Mouse (Mus musculus) gastrocnemius, postnatal 14 days (tissue): ENCODE measurements around the gene Iars. TPM values are rescaled to one million over a fixed set of nuclear protein-coding genes. Genes with fewer than 3 reads are reported as not detected.
"Not testable (repeated sequence)": the region's sequence is repeated elsewhere in the genome, so short reads cannot be mapped to it uniquely, and the experiment has no call there.

Experiments used
- DNase-seq: peaks from one replicate; pipeline ENCODE4 v3.0.0; 2021; ENCODE audit warnings: mixed read lengths
- intact Hi-C: fragments of 180-260 bp; cut with DNase I; formaldehyde crosslinking; loops from one replicate; pipeline ENCODE4 v1.15.1; 2025; ENCODE audit warnings: low total_unique reads
- total RNA-seq, 2 experiments: library from RNA; stranded (reverse); gene quantifications; 2 replicates each; pipeline ENCODE4 v1.2.3; 2021

Gene Iars
- total RNA-seq, 2 experiments from 2014 or later, result 72.5 to 78.5 TPM

- no peak for DNase-seq
- intact Hi-C loops, result no loop called here
These were observed 30.3 kb downstream of the Iars start for GRCm38 (mm10) chr13:49712047-49712721.

DNA sequence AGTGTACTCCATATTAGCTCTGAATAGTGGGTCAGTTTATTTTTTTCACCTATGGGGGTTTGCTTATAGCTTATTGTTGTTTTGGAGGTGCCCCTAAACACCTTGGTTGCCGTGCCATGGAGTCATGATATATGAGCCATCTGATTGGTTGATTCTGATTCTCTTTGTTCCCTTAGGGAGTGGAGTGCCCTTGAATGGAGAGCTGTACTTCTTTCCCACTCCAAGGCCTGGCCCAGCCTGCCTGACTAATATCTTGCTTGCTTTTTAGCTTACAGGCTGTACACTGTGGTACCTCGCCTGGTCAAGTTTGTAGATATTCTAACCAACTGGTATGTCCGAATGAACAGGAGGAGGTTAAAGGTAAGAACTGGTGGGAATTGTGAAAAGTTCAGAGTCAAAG lies 37.4 kb downstream of the Iars start:
- DNase-seq, result no peak
- intact Hi-C loops, result no loop called here

DNA sequence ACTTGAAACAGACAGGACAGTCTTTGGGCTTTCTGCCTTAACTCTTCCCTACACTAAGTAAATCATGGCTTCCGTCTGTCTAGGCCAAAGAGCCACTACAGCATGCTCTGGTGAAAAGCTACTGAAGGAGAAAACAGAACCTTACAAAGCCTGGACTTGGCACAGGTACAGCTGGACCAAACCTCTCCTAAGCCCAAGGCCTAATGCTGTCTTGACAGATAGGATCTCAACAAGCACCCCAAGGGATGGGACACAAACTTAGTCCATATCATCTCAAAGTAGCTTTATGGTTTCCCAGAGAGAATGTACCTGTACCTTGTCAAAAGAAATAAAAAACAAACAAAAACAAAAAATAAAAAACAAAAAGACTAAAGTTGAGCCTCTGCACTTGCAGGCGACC lies 54.5 kb downstream of the Iars start:
- DNase-seq, result no peak
- intact Hi-C loops, result no loop called here

DNA sequence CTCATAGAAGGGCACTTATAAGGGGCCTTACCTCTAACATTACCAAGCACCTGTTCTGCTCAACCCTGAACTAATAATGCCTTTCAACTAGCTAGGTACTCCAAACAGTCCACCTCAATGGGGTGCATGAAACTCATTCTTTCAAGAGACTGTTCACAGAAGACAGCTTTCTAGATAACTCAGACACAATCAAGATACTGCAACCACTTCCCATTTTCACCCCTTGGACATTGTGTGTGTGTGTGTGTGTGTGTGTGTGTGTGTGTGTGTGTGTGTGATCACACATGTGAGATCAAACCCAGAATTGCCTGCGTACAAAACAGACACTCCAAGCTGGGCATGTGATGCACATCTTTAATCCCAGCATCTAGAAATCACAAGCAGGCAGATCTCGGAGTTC lies 56.1 kb downstream of the Iars start:
- intact Hi-C loops, result no loop called here
- DNase-seq, result no peak

DNA sequence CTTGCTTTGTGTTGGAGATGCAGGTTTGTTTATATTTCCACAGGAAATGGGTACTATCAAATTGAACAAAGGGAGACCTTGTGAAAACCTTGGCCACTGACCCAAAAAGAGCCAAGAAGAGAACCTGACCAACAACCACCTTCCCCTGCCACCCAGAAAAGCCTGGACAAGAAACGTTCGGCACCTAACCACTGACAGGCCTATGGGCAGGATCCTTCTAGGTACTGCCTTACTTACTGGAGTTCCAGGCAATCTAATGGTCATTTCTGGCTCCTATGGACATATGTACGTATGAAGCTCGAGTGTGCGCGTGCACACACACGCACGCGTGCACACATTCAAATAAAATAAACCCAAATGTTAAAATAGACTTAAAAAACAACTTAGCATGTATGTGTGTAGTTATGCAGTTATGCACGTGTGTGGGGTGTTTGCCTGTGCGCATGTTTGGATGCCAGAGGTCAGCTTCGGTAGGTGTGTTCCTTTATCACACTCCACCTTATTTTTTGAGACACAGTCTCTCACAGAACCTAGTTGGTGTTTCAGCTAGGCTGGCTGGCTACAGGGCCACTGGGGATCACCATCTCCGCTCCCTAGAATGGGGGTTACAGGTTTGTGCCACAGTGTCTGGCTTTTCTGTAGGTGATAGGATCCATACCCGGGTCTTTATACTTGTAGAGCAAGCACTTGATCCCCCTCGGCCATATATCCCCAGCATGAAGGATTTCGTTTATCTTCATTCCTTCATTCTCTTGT lies 59.6 kb downstream of the Iars start:
- intact Hi-C loops, result no loop called here
- DNase-seq, result no peak

DNA sequence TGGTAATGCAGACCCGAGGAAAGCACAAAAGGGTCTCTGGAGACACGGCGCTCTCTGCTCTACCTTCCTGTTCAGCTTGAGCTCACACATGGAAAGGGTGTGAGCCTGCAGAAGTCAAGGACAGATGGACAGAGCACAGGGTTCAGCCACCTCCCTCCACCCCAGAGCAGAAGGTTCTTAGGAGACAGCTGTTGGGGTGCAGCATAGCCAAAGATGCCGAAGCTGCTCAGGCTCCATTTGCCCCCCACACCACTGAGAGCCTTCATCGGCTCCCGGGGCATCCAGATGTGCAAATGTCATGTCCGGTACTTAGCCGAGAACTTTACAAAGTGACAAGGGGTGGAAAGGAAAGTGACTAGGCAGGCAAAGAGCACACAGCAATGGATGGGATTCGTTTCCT lies 74.7 kb downstream of the Iars start:
- intact Hi-C loops, result no loop called here
- no peak for DNase-seq

GRCm38 (mm10) chr13:49757966-49758365 lies 76.1 kb downstream of the Iars start:
- DNase-seq, result no peak
- intact Hi-C loops, result no loop called here

DNA sequence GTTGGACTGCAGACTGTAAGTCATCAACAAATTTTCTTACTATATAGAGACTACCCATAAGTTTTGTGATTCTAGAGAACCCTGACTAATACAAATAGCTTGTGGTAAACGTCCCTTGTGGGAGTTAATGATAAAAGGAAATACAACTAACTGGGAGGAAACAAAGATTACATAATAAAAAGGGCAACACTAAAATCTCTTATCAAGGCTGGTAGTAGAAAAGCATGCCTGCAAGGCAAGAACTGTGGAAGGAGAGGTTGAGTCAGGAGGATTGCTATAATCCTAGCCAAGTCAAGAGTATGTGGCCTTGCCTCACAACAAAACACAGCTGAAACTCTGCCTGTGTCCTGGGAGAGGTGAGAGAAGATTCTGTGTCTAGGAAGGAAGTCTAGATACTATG lies 78.8 kb downstream of the Iars start:
- no peak for DNase-seq
- intact Hi-C loops, result no loop called here

- no peak for DNase-seq
- intact Hi-C loops, result no loop called here
These were observed 80.3 kb downstream of the Iars start for GRCm38 (mm10) chr13:49762208-49762607.

GRCm38 (mm10) chr13:49765306-49765705 lies 83.4 kb downstream of the Iars start:
- DNase-seq, result no peak
- intact Hi-C loops, result no loop called here

DNA sequence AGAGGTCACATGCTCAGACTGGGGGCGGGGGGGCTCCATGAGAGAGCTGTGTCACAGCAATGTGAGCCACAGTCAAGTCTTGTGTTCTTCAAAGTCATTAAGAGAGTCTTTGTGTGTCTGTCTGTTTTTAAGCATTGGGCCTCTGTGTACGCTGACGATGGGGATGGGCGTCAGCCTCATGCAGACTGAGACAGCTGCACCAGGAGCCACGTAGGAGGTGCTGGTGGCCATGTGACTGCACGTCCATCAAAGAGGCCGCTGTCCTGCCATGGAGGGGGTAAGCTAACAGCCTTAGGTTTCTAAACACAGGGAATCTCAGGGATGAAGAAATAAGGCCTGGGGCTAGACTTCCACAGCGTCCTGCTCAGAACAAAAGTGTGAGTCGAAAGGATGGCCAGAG lies 84.4 kb downstream of the Iars start:
- no peak for DNase-seq
- intact Hi-C loops, result no loop called here

GRCm38 (mm10) chr13:49768048-49768447 lies 86.1 kb downstream of the Iars start:
- intact Hi-C loops, result no loop called here
- DNase-seq, result no peak

DNA sequence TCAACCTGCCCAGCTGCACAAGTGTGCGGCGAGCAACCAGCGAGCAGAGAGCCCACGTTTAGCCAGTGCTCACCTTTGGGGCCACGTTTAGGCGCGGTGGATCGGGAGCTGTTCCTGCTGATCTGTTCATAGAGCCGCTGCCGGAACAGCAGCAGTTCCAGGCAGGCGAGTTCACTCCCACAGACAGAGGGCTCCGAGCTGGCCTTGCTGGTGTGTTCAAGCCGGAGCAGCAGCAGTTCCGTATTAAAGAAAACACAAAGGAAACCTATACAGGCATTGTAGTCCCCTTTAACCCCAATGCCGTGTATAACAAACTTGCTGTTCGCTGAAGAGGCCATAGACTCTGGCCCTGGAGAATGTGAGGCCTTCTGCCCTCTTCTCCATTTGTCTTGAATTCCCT lies 87.2 kb downstream of the Iars start:
- no peak for DNase-seq
- intact Hi-C loops, result no loop called here

DNA sequence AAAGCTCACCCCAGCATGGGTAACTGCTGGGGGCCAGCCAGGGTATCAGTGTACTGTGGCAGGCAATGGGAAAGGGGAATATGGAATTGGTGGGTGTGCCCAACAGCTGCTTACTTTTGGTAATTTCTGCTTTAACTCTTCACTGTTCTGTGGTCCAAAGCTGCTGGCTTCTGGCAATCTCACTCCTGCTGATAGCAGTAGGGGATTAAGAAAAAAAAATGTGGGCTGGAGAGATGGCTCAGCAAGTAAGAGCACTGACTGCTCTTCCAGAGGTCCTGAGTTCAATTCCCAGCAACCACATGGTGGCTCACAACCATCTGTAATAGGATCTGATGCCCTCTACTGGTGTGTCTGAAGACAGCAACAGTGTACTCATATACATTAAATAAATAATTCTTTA lies 89.6 kb downstream of the Iars start:
- DNase-seq, intact Hi-C loops: not testable (repeated sequence)

Other genes starting within 250 kb of the Iars start
- gene Tes3-ps, start 188.8 kb upstream of the Iars start, total RNA-seq, result 1 to 10 TPM; 1.7 to 2.1 TPM
- 10 to 100 TPM; 17.1 to 20.1 TPM for gene Ecm2, start 177.3 kb upstream of the Iars start, total RNA-seq
- gene Aspn, start 137.7 kb upstream of the Iars start, total RNA-seq, result 10 to 100 TPM; 58.3 to 60.2 TPM
- gene Omd, start 99.6 kb upstream of the Iars start, total RNA-seq, result 1 to 10 TPM; 2.4 to 3.8 TPM
- gene Ogn, start 74.1 kb upstream of the Iars start, total RNA-seq, result 10 to 100 TPM; 57.4 to 70.5 TPM
- 1 to 10 TPM; 1.6 to 2.1 TPM for gene Cenpp, start 29.3 kb upstream of the Iars start, total RNA-seq
- gene Nol8, start 29.0 kb upstream of the Iars start, total RNA-seq, result 1 to 10 TPM; 6.7 to 8.4 TPM
- gene Gm30302, start 116.9 kb downstream of the Iars start, total RNA-seq, result not detected